Mouse (Mus musculus) hindlimb bud, embryonic 11.5 days (tissue): ENCODE data around the gene Smox.

Experiments
- DNase-seq: peaks from one replicate; pipeline ENCODE4 v3.0.0-alpha.2; 2012; ENCODE audit warnings: low read depth, low spot score; ENCODE audit errors: extremely low spot score

Smox gene

GRCm38 (mm10) chr2:131484182-131484581, 7.1 kb upstream of the Smox start:
- no peak for DNase-seq

GRCm38 (mm10) chr2:131485126-131485525, 6.2 kb upstream of the Smox start:
- DNase-seq: no peak

- no peak for DNase-seq
Observed at GRCm38 (mm10) chr2:131486046-131486445, 5.2 kb upstream of the Smox start.

GRCm38 (mm10) chr2:131487337-131487736, 4.0 kb upstream of the Smox start:
- no peak for DNase-seq

- DNase-seq: no peak
Observed at GRCm38 (mm10) chr2:131488261-131488660, 3.0 kb upstream of the Smox start.

- DNase-seq: no peak
Observed at GRCm38 (mm10) chr2:131488870-131489269, 2.4 kb upstream of the Smox start.

GRCm38 (mm10) chr2:131489591-131489990, 1.7 kb upstream of the Smox start:
- no peak for DNase-seq

GRCm38 (mm10) chr2:131491707-131492595, 655 bp downstream of the Smox start:
- no peak for DNase-seq

GRCm38 (mm10) chr2:131492596-131493139, 1.4 kb downstream of the Smox start:
- DNase-seq: no peak

- DNase-seq: no peak
Observed at GRCm38 (mm10) chr2:131493446-131493845, 2.1 kb downstream of the Smox start.

GRCm38 (mm10) chr2:131495256-131495655, 4.0 kb downstream of the Smox start:
- DNase-seq: no peak

GRCm38 (mm10) chr2:131496125-131496820, 5.0 kb downstream of the Smox start:
- DNase-seq: no peak

- no peak for DNase-seq
Observed at GRCm38 (mm10) chr2:131497224-131497856, 6.0 kb downstream of the Smox start.

GRCm38 (mm10) chr2:131498219-131498618, 6.9 kb downstream of the Smox start:
- no peak for DNase-seq

- DNase-seq: no peak
Observed at GRCm38 (mm10) chr2:131499290-131499845, 8.1 kb downstream of the Smox start.

GRCm38 (mm10) chr2:131501886-131502285, 10.6 kb downstream of the Smox start:
- no peak for DNase-seq

GRCm38 (mm10) chr2:131502561-131502960, 11.3 kb downstream of the Smox start:
- DNase-seq: no peak

GRCm38 (mm10) chr2:131505431-131505830, 14.1 kb downstream of the Smox start:
- DNase-seq: no peak

GRCm38 (mm10) chr2:131506358-131506757, 15.1 kb downstream of the Smox start:
- no peak for DNase-seq

- DNase-seq: no peak
Observed at GRCm38 (mm10) chr2:131508501-131508900, 17.2 kb downstream of the Smox start.

GRCm38 (mm10) chr2:131509671-131510313, 18.5 kb downstream of the Smox start:
- peak; percentile 60 for DNase-seq
